Comparison of ENCODE assay signal across 15 mouse cellular contexts in genomic region chr17:59011546-59012307, GRCm38 (mm10). TPM values are rescaled to one million over a fixed set of nuclear protein-coding genes. Genes with fewer than 3 reads are reported as not detected.
DNase-seq lines count a peak whose midpoint lies in the region; ATAC-seq and TF ChIP-seq lines count a peak whose summit lies in the region.
"Had no signal": no experiment of that assay in that cellular context is flagged by ENCODE, and none has a peak within 500 bp of the region (broad histone marks: within the 10 kb centered on the region; RNA-seq: fewer than 3 reads in every experiment).

No protein-coding gene starts in this region.

- no peak for TF ChIP-seq CTCF in heart, adult 2 months (IDR thresholded peaks at IDR 0.05)

- H3K27me3 ChIP-seq in heart, adult 2 months (ENCODE audit: control insufficient read depth, insufficient read depth, low read length), result no peaks in the 10 kb centered on the region
- no peaks in the 10 kb centered on the region for H3K27me3 ChIP-seq in kidney, embryonic 16.5 days (ENCODE audit: insufficient read depth, low read length)
- H3K27me3 ChIP-seq in liver, embryonic 13.5 days, result no peaks in the 10 kb centered on the region
- H3K27me3 ChIP-seq: heart, embryonic 13.5 days; megakaryocyte, embryonic 14.5 days had no signal

- H3K4me2 ChIP-seq in kidney, embryonic 16.5 days (replicated peaks; ENCODE audit: low read depth, low read length), result peak overlapping the region; percentile 75; the same call in 1 of the 2 replicates
- H3K4me2 ChIP-seq in liver, embryonic 13.5 days, result peak overlapping the region; percentile 80

- peaks cover 1% of the 10 kb centered on the region; the same call in 1 of the 2 replicates for H3K4me1 ChIP-seq in heart, adult 2 months (ENCODE audit: control insufficient read depth, insufficient read depth, low read length)
- 0 out of 2 replicates have a peak, but pooled peaks cover 3% of the 10 kb centered on the region for H3K4me1 ChIP-seq in kidney, embryonic 16.5 days (ENCODE audit: insufficient read depth, low read length)
- H3K4me1 ChIP-seq in liver, embryonic 13.5 days (replicated peaks), result peaks cover 5% of the 10 kb centered on the region

- DNase-seq in heart, adult 2 months, result no peak
- DNase-seq in heart, postnatal 14 days, result no peak
- DNase-seq in kidney, postnatal 14 days, result no peak
- DNase-seq in c-Kit-negative CD71-positive TER-119-positive erythroid progenitor cells, embryonic 14.5 days (ENCODE audit: low read depth, low spot score), result peak; percentile 6
- DNase-seq in liver, embryonic 13.5 days, result peak; percentile 9
- DNase-seq in right cerebral cortex, postnatal 36 days (ENCODE audit: low spot score in 2 of 2), result no peak
- DNase-seq: cerebellum, adult 11 months; gastrocnemius, postnatal 14 days; right cerebral cortex, postnatal 4 days; thymus, adult 2 months had no signal

- H3K36me3 ChIP-seq in heart, adult 2 months (ENCODE audit: control insufficient read depth, insufficient read depth, low read length), result peaks cover 2% of the 10 kb centered on the region; the same call in 1 of the 2 replicates
- no peaks in the 10 kb centered on the region for H3K36me3 ChIP-seq in kidney, embryonic 16.5 days (ENCODE audit: insufficient read depth, low read length)
- H3K36me3 ChIP-seq in liver, embryonic 13.5 days, result peaks cover 15% of the 10 kb centered on the region

- no peaks in the 10 kb centered on the region for H3K79me2 ChIP-seq in heart, adult 2 months (replicated peaks; ENCODE audit: control insufficient read depth, insufficient read depth, low read length)

- no peak for TF ChIP-seq POLR2A in heart, adult 2 months (IDR thresholded peaks at IDR 0.05; ENCODE audit: insufficient read depth, low read depth, low read length)

- no peak overlapping the region for H3K9ac ChIP-seq in heart, adult 2 months (ENCODE audit: low read depth, low read length)
- H3K9ac ChIP-seq in kidney, embryonic 16.5 days (replicated peaks; ENCODE audit: low read length), result no peak overlapping the region
- 0 out of 2 replicates have a peak overlapping the region, but pooled peaks have one; percentile 81 for H3K9ac ChIP-seq in liver, embryonic 13.5 days

- no peak for TF ChIP-seq EP300 in heart, adult 2 months (IDR thresholded peaks at IDR 0.05; ENCODE audit: insufficient read depth, low read depth, low read length)

- ATAC-seq in kidney, embryonic 16.5 days (ENCODE audit: low FRiP score, low TSS enrichment), result no peak
- ATAC-seq in liver, embryonic 13.5 days (ENCODE audit: low read depth), result no peak
- no peak for ATAC-seq in inflammation-experienced regulatory T-cells, adult 6 months

- peak overlapping the region; percentile 89; the same call in 1 of the 2 replicates for H3K27ac ChIP-seq in heart, adult 2 months
- no peak overlapping the region for H3K27ac ChIP-seq in kidney, embryonic 16.5 days (ENCODE audit: low read length)
- H3K27ac ChIP-seq in liver, embryonic 13.5 days, result no peak overlapping the region
- H3K27ac ChIP-seq: heart, embryonic 13.5 days had no signal

- H3K9me3 ChIP-seq in kidney, embryonic 16.5 days (ENCODE audit: low read length), result no peaks in the 10 kb centered on the region
- H3K9me3 ChIP-seq in liver, embryonic 13.5 days (replicated peaks), result no peaks in the 10 kb centered on the region
- H3K9me3 ChIP-seq: heart, embryonic 13.5 days; megakaryocyte, embryonic 14.5 days had no signal

- peak overlapping the region; percentile 78 for H3K4me3 ChIP-seq in heart, adult 2 months
- no peak overlapping the region for H3K4me3 ChIP-seq in kidney, embryonic 16.5 days (ENCODE audit: low read length)
- H3K4me3 ChIP-seq in liver, embryonic 13.5 days (replicated peaks), result peak overlapping the region; percentile 77

- 50% methylated on average over 13 of the region's 13 CpGs for WGBS in heart, adult 2 months
- 77% methylated on average over 13 of the region's 13 CpGs for WGBS in kidney, embryonic 16.5 days
- 53% methylated on average over 13 of the region's 13 CpGs for WGBS in liver, embryonic 13.5 days (ENCODE audit: insufficient replicate concordance)

- intact Hi-C loops in heart, adult 2 months (cut with DNase I), result no loop called here
- intact Hi-C loops in heart, postnatal 14 days (cut with DNase I), result no loop called here

RNA-seq across cellular contexts. Expression of gene Nudt12, which starts 1.4 kb away (rescaled TPM):
- 10 to 100 TPM; 14.6 to 16.9 TPM for total RNA-seq in heart, adult 2 months (2021)
- 4.5 and 10.6 TPM in 2 replicates for polyA plus RNA-seq in heart, adult 2 months (2012; rRNA removed)
- total RNA-seq in heart, postnatal 14 days (2021), result 10 to 100 TPM; 10.7 to 13.5 TPM
- 6.9 and 10.5 TPM in 2 replicates for polyA plus RNA-seq in kidney, embryonic 16.5 days (2015; fragmentation: Nextera tagmentation; extraction: Ambion mirVana)
- polyA plus RNA-seq in liver, embryonic 13.5 days (2015; fragmentation: Nextera tagmentation; extraction: Ambion mirVana), result 4.0 and 6.0 TPM in 2 replicates
- under 1 TPM in 1 of 3 experiments, not detected in 2; 0.28 TPM for polyA plus RNA-seq in inflammation-experienced regulatory T-cells, adult 6 months (2017; shearing (Covaris generic))

RNA-seq across cellular contexts. Expression of gene Pdzph1, which starts 20.6 kb away (rescaled TPM):
- not detected for total RNA-seq in heart, adult 2 months (2021)
- polyA plus RNA-seq in heart, adult 2 months (2012; rRNA removed), result not detected in 2 replicates
- not detected for total RNA-seq in heart, postnatal 14 days (2021)
- not detected in 2 replicates for polyA plus RNA-seq in kidney, embryonic 16.5 days (2015; fragmentation: Nextera tagmentation; extraction: Ambion mirVana)
- polyA plus RNA-seq in liver, embryonic 13.5 days (2015; fragmentation: Nextera tagmentation; extraction: Ambion mirVana), result 0.28 and 0.59 TPM in 2 replicates
- polyA plus RNA-seq in inflammation-experienced regulatory T-cells, adult 6 months (2017; shearing (Covaris generic)), result not detected
- total RNA-seq: gastrocnemius, postnatal 14 days had no signal
- polyA plus RNA-seq: heart, embryonic 13.5 days; lung, embryonic 14.5 days; thymus, adult 2 months had no signal

Comparison
In these comparisons a context has a peak if more than half of its experiments do, and no peak if none do; other contexts are left out.
1. DNase-seq: peak in c-Kit-negative CD71-positive TER-119-positive erythroid progenitor cells, embryonic 14.5 days (single experiment) and liver, embryonic 13.5 days (single experiment); none in heart, adult 2 months (0 of 2), heart, postnatal 14 days (0 of 2), kidney, postnatal 14 days (single experiment) and right cerebral cortex, postnatal 36 days (0 of 2).